Mouse (Mus musculus) heart, adult 2 months (tissue): ENCODE measurements around the gene Cmtm5.

Experiments used
- CTCF ChIP-seq: fragments of 200-600 bp; IDR thresholded peaks from 2 replicates; pipeline ENCODE4 v1.8.1; 2022; ENCODE audit warnings: antibody characterized with exemption, mild to moderate bottlenecking, moderate library complexity
- EP300 ChIP-seq: fragments of 200-500 bp; IDR thresholded peaks from 2 replicates; pipeline ENCODE4 v1.6.1; 2011; ENCODE audit warnings: low read depth, low read length, control low read depth; ENCODE audit not compliant: insufficient read depth

- TF ChIP-seq CTCF (no peak), EP300 (no peak)
Observed at GRCm38 (mm10) chr14:54929801-54930200, 6.3 kb upstream of the Cmtm5 start.
